Mouse (Mus musculus) CH12F3 (cell line): Measurements from ENCODE around the gene Cenpt.

Experiments used
- in situ Hi-C: fragments of 300-500 bp; cut with MboI; formaldehyde crosslinking; loops from 2 replicates; pipeline ENCODE4 v1.14.3; 2020; ENCODE audit warnings: low sequenced_read_pairs

The Cenpt gene

DNA sequence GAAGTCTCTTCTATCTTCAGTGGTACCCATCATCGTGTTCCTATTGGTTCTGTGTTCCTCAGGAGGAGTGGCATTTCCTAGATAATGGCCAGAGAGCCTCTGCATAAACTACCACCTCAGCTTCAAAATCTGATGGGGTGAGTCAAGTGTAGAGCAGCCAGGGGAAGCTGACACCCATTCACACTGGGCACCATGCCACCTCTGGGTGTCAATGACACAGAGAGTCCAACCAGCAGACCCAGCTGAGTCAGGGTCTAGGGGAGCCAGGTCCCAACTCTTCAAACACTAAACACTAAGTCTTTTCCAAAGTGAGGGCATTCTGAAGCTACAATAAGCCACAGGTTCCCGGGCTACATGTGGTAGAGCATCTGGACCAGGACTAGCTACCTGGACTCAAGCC, 44.6 kb downstream of the Cenpt start:
- in situ Hi-C loops: no loop called here

DNA sequence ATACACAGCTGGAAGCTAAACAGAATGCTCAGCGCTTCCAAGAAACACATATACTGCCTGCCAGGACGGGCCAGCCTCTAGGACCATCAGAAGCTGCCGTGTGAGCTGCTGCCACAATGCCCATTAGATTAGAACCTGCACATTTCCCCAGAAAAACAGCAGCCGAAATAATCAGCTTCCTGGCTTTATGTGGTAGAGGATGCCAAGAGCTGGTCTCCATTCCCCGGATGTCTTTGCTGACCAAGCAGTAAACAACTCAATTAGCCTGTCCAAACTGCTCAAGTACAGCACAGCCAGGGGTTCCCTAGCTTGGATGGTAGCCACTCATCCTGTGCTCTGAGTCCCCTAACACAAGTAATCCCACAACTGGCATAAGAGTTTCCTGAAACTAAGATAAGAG, 45.3 kb downstream of the Cenpt start:
- in situ Hi-C loops: no loop called here

DNA sequence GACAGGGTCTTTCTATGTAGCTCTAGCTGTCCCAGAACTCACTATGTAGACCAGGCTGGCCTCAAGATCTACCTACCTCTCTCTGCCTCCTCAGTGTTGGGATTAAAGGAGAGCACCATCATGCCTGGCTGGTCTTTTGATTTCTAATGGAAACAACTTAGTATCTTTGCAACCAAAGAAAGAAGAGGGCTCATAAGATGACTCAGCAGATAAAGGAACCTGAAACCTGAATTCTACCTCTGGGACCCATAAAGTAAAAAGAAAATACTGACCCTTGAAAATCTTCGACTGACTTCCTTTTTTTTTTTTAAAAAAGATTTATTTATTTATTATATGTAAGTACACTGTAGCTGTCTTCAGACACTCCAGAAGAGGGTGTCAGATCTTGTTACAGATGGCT, 47.1 kb downstream of the Cenpt start:
- in situ Hi-C loops: no loop called here

DNA sequence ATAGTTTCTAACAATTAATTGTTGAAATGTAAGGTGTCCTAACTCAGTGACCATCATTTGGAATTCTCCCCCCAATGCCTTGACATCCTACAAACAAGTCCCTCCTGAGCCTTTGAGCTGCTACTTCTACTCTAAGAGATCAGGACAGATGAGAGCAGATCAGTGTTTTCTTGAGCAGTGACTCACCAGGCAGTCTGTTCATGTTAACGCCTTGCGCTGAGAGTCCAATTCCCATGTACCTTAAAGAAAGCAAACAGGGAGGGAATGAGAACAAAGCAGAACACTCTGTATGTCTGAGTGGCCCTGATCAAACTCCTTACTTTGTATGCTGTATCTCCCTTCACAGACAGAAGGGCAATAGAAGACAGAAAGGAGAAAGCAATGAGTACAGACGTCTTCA, 47.7 kb downstream of the Cenpt start:
- in situ Hi-C loops: no loop called here

DNA sequence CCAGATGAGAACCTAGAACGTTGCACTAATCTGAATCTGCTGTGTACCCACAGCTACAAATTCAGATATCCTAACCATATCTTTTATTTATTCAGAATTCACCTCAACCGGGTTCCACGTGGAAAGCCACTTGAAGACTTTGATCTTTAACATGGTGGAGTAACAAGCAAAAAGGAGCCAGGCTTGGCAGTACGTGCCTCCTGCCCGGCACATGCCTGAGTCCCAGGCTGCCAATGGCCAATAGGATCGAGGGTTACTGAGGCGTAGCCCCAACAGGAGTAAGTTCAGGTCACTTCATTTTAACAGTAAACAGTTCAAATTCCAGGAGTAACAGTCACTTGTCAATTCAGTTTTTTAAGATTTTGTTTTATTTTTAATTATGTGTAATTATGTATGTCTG, 48.3 kb downstream of the Cenpt start:
- in situ Hi-C loops: no loop called here

DNA sequence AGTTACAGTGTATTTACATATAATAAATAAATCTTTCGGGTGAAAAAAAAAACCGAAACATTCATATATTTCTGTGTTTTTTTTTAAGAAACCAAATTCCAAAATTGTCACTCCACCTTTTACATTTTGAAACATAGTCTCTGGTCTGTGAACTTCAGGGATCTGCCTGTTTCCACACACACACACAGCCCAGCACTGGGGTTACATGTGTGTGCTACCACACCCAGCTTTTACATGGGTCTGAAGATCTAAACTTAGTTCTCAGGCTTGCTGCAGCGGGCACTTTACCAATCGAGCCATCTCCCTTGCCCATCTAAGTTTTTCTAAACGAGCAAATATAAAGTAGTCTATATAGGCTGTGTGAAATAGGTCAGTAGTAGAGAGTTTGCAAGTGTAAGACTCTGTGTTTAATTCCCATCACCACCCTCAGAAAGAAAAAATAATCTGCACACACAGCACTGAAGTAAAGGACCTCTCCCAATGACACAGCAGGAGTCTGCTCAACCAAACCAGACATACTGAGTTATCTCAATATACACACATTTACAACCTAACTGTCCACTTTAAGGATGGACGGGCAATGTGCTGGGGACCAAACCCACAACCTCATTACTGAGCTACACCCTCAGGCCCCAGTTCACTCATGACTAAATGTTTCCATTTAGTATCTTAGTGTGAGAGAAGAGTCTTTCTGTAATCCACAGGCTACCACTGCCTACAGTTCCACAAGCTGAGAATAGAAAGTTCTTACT, 51.7 kb downstream of the Cenpt start:
- in situ Hi-C loops: no loop called here

DNA sequence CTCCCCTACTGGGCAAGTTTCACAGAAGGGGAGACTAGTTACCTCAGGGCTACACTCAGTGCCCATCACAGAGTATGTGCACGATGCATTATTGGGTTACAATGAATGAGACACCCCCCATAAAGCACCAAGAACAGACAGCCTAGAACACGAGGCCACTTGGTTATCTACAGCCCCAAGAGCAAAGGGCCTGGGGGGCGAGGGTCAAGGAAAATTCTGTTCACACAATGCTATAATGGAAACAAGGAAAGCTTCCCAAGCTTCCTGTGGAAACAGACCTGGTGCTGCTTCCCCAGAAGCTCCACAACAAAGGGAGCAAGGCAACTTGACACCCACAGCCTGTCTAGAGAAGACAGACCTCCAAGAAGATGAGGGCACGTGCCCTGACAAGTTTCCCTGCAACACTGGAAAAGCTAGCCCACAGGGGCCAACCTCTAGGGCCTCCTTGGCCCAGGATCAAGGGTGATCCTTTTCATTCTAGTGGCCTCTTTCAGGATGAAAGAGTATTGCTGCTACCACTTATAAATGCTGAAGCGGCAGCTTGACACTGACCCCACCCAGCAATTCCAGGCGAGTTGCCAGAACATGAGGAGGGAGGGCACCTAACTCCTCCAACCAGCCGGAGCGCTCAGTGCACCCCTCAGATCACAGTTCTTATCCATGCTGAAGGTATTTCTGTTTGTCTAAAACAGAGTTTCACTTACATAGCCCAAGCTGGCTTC, 53.8 kb downstream of the Cenpt start:
- in situ Hi-C loops: loop anchor here (10.0 kb wide), 1 partner anchor 84 kb away; no protein-coding TSS in a partner anchor

DNA sequence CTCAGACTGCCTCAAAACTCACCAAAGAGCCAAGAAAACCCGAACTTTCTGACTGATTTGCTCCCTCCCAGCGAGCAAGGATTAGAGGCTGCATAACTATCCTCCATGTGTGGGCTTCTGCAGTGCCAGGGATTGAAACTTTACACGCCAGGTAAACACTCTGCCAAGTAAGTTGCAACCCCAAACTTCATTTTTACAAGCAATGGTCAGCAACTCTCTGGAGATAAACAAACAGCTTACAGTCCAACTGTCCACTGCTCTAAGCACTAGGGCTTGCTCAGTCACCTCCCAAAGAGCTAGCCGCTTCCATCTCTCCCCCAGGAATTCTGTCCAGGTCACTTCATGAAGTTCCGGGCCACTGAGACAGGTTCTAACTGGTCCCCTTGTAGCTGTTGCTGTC, 54.7 kb downstream of the Cenpt start:
- in situ Hi-C loops: loop anchor here (10.0 kb wide), 1 partner anchor 84 kb away; no protein-coding TSS in a partner anchor

DNA sequence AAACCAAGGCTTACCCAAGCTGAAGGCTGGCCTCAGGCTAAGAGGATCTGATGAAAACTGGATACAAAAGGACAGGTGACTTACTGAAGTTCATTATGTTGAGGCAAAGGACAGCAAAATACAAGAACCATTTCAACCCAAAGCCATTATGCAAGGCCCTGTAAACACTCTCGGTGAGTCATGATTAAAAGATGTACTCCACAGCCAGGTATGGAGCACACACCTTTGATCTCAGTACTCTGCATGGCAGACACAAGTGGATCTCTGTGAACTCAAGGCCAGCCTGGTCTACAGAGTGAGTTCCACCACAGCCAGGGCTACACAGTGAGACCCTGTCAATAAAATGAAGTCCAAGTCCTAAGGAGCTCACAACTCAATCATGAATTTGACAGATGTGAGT, 57.3 kb downstream of the Cenpt start:
- in situ Hi-C loops: loop anchor here (10.0 kb wide), 1 partner anchor 81 kb away; no protein-coding TSS in a partner anchor
